Mouse (Mus musculus) embryo, embryonic 10.5 days (tissue): ENCODE data around the gene Ggt5.

Source experiments
- DNase-seq: peaks from one replicate; pipeline ENCODE4 v3.0.0-alpha.2; 2015; ENCODE audit warnings: low spot score

Ggt5 gene

DNA sequence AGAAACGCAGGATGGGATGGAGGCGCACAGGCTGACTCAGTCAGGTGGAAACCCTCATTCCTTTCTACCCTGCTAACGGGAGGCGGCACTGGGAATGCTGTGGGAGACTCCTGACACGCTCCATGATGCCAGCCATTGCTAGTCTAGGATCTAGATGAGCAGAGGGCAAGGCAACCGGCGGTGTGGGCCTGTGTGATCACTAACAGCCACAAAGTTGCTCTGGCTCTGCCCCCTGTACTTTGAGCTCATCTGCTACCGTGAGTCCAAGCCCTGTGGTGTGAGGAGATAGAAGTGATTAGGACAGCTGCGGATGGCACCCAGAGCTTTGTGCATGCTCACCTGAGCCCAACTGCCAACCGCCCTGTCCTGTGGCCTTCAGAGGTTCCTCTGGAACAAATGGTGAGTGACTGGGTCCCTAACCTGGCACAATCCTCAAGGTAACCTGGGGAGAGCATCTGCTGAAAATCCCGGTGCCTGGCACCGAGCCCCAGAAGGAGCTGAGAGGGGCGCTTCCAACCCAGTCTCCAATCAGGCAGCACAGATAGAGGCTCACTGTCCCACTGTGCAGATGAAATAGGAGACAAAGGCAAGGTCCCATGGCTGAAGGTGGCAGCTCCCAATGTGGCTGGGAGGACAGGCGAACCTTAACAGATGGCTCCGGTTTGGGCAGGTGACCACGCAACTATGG, 62.4 kb downstream of the Ggt5 start:
- no peak for DNase-seq

DNA sequence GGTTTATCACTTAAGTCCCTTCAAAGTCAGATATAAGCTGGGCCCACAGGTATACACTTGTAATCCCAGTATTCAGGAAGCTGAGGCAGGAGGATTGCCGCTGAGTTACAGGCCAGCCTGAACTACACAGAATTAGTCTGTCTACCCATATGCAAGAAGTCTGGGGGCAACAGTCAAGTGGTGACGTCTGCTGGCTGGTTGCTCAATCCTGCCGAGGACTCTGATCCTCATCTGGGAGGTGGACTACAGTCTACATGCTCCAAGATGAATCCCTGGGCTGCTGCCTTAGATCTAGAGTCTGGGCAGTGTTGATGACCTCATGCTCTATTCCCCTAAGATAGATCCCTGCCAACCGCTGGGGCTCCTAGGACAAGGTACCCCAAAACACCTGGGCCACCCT, 64.9 kb downstream of the Ggt5 start:
- no peak for DNase-seq

DNA sequence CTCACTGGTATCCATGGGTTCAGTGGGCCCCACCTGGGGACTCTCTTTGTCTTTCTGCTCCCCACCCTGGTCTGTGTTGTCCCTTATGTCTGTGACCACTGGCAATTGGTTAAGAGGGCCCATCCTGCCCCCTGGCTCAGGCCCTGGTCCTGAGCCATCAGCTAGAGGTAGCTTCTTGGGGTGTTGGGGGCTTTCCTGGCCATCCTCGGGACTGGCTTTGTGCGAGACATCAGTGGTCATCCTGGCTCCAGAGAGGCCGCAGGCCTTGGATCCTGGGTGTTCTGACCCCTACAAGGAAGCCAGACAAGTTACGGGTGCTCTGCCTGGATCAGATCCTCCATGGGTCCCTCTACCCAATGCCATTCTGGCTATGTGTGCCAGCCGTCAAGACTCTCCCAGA, 68.0 kb downstream of the Ggt5 start:
- DNase-seq, result no peak

DNA sequence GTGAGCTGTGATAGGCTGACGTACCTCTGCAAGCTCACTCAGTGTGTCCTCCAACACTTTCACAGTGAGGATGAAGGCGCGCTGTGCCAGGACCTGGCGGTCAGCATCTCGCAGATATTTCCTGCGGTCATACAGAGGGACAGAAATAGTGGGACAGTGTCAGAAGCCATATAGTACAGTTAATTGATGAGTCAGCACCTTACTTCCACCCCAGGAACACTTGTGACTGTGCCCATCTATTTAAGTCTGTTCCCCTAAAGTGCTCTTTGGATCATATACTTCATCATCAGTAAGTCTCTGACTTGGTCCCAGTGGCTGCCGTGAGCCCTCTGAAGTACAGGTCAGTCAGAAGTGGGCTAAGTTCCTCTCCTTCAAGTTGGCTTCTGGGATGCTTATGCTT, 68.6 kb downstream of the Ggt5 start:
- DNase-seq, result no peak

DNA sequence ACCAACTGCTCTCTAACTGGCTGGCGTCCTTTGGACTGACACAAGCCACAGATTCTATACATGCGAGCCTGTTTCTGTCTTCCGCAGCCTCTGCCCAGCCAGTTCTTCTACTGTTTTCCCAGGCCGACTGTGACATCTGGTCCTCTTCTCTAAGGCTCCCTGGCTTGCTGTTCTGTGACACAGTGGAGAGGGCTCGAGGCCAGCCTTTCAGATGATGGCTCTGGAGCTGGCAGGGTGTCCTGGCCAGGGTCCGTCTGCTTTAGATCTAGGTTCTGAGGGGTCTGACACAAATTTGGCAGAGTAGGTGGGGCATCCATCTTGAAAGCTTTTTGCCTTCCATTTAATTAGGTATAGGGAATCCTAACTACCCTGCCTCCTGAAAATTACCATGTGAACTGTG, 72.2 kb downstream of the Ggt5 start:
- DNase-seq, result no peak

DNA sequence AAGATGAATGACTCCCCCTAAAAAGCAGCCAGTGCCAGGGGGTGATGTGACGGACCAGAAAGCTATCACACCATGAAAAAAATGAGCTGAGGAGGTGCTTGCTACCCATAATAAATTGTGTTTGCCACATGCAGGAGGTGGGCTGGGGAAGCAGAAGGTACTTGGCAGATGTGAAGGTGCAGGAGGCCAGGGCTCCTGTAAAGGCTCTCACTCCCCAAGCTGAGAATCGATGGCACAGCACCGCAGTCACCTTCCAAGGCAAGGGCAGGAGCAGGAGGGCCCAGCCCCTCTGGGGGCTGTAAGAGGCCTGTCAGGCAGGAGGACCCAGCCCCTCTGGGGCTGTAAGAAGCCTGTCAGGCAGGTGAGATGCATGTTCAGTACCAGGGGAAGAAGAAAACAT, 72.7 kb downstream of the Ggt5 start:
- no peak for DNase-seq

DNA sequence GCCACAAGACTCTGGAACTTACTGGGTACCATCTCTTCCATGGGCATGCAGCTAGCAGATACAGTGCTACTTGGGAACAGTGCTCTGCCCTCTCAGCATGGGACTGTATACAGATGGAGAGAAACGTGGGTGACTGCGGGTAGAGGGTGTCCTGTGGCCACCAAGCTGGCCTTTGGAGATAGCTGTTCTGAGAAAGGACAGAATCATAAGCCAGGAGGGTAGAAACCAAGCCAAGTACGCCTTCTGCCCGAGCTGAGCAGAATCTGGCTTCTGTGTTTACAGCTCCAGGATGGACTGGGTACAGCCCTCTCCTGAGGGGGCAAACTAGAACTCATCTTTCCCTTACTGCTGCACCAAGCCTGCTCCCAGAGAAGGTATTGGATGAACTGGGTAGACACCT, 73.4 kb downstream of the Ggt5 start:
- no peak for DNase-seq

DNA sequence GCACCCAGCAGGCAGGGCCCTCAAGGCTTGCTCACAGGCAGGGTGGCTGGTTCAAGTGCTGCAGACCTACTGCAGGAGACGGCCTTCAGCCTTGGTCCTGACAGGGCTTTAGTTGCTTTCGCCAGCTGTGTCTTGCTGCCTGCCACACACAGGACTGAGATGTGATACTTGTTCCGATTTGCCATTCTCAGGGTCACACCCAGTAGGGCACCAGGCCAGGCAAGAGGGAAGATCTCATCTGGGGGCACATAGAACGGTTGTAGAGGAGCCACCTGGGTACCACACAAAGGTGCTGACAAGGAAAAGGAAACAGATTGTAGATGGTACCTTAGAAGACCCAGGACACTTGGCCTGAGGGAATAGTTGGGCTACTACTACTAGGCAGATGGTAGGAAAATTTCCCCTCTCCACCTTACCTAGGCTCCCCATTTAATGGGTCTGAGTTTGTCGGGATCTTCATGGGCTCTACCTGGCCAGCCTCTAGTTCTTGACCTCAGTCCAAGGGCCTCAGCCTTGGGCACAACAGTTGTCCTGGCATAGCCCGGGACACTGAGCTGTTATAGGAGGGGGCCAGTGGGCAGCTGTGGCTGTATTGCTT, 75.6 kb downstream of the Ggt5 start:
- no peak for DNase-seq

DNA sequence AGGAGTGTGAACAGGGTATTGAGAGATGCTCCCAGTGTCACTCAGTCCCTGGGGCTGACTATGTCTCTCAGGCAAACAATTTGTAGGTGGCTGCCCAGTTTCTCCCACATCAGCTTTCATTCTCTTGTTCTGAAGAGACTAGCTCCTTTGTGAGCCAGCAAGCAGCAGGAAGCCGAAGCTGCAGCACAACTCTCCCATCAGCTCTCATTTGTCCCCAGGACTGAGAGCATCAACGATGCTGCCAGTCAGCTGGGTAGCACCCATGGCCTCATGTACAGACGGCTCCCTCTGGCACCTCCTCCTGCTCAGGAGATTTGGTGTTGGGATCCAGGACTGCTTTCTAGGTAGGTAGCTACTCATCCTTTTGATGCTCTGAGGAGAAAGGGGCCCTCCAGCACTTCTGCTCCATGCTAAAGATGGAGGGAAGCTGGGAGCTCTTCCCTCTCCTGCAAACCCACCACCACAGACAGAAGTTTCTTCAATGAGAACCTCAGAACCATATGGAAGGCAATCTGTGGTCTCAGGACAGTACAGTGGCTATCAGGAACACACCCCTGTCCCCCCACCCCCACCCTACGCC, 77.4 kb downstream of the Ggt5 start:
- no peak for DNase-seq
